Comparison of ENCODE assay signal across 19 mouse cellular contexts in the genomic region with DNA sequence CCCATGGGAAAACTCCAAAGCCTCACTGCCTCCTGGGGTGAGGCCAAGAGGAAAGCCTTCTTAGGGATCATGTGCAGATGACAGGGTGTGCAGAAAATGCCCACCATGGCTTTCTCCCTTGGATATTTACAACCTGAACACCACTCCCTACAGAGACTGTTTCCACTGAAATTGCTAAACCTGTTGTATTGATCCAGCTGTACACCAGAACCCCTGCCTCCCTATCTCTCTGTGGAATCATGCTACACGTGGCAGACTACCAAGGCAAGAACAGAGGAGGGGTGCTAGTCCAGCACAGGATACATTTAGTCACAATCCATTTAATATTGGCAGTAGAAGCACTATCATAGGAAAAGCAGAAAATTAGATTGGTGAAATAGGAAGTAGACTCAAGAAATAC.
"Had no signal": no experiment of that assay in that cellular context is flagged by ENCODE, and none has a peak within 500 bp of the region (broad histone marks: within the 10 kb centered on the region; RNA-seq: fewer than 3 reads in every experiment).

No protein-coding gene starts in this region.

- H3K36me3 ChIP-seq: midbrain, embryonic 12.5 days; neural tube, embryonic 13.5 days; neural tube, embryonic 15.5 days had no signal

- DNase-seq: lung, adult 18-20 months; lung, embryonic 14.5 days; lung, postnatal 10 days; lung, postnatal 4 days; midbrain, embryonic 14.5 days; retina, postnatal 1 day; right cerebral cortex, adult 18-20 months; right cerebral cortex, postnatal 25 days; right cerebral cortex, postnatal 4 days; spleen, adult 18-20 months; thymus, adult 18-20 months; thymus, postnatal 14 days; thymus, postnatal 36 days had no signal

- H3K4me3 ChIP-seq: midbrain, embryonic 10.5 days; midbrain, embryonic 12.5 days; myocyte; neural tube, embryonic 13.5 days; neural tube, embryonic 15.5 days had no signal

- ATAC-seq: midbrain, embryonic 16.5 days had no signal

- H3K9ac ChIP-seq: lung, embryonic 14.5 days; midbrain, embryonic 12.5 days; neural tube, embryonic 13.5 days; neural tube, embryonic 15.5 days had no signal

- H3K4me1 ChIP-seq: midbrain, embryonic 10.5 days; midbrain, embryonic 12.5 days; neural tube, embryonic 13.5 days; neural tube, embryonic 15.5 days had no signal

- H3K4me2 ChIP-seq: lung, embryonic 14.5 days; midbrain, embryonic 12.5 days; neural tube, embryonic 13.5 days; neural tube, embryonic 15.5 days had no signal

- H3K27me3 ChIP-seq: midbrain, embryonic 12.5 days; neural tube, embryonic 13.5 days; neural tube, embryonic 15.5 days had no signal

- H3K9me3 ChIP-seq: midbrain, embryonic 10.5 days; midbrain, embryonic 12.5 days; neural tube, embryonic 13.5 days; neural tube, embryonic 15.5 days had no signal

- H3K27ac ChIP-seq: midbrain, embryonic 10.5 days; midbrain, embryonic 12.5 days; neural tube, embryonic 13.5 days; neural tube, embryonic 15.5 days had no signal
